Mouse (Mus musculus): ENCODE measurements at regions not wholly inside any gene's neighbourhood (a gene's known extent, or its start where the extent isn't known, plus 50 kb on each side); places are given as distances from the start of the nearest gene placed in this dataset.

DNA sequence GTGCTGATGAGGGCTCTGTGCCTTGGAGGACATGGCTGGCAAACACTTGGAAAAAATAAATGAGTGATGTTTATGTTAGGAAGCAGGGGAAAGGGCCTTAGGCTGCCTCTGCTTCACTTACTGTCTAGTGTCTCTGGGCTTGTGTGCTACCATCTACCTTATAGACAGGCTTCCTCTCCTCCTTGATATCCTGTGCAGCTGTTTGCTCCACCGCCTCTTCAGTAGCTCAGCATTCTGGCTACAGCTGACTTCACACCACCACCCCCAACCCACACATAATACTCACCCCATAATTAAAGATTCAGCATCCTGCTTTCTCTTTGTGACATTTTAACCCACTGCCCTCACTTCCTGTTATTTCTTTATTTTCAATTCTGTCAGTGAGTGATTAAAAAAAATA lies 217.9 kb upstream of the Rasa1 start:
- TF ChIP-seq CTCF (IDR thresholded peaks at IDR 0.05; ENCODE audit: borderline replicate concordance, insufficient read depth, low read depth, low read length) = no peak
- TF ChIP-seq POLR2A (IDR thresholded peaks at IDR 0.05; ENCODE audit: borderline replicate concordance, insufficient read depth, low read length) = no peak

All from cerebellum, adult 2 months (tissue).